ENCODE assay signal across 24 mouse cellular contexts in the genomic region with DNA sequence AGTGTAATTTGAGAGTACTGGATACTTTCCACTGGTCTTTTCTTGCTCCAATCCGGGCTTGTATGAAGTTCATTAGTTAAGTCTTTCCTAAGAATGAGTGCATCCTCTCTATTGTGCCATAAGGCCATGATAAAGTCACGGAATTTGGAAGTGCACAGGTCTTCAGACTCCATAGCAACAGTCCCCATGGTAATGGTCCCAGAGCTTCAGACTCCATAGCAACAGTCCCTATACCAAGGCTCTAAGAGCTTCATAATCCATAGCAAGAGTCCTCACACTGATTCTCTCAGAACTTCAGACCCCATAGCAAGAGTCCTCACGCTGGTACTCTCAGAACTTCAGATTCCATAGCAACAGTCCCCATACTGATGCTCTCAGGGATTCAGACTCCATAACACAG.
"Had no signal": no experiment of that assay in that cellular context is flagged by ENCODE, and none has a peak within 500 bp of the region (broad histone marks: within the 10 kb centered on the region; RNA-seq: fewer than 3 reads in every experiment).

No protein-coding gene starts in this region.

- H3K27me3 ChIP-seq: heart, embryonic 12.5 days; hindbrain, embryonic 12.5 days; hindbrain, embryonic 15.5 days; intestine, embryonic 15.5 days; limb, embryonic 12.5 days had no signal

- H3K4me1 ChIP-seq: heart, embryonic 10.5 days; heart, embryonic 12.5 days; hindbrain, embryonic 10.5 days; hindbrain, embryonic 12.5 days; intestine, embryonic 15.5 days; limb, embryonic 10.5 days; limb, embryonic 12.5 days had no signal

- H3K9me3 ChIP-seq: heart, embryonic 10.5 days; heart, embryonic 12.5 days; hindbrain, embryonic 10.5 days; hindbrain, embryonic 12.5 days; hindbrain, embryonic 15.5 days; intestine, embryonic 15.5 days; limb, embryonic 10.5 days; limb, embryonic 12.5 days had no signal

- DNase-seq: gastrocnemius, adult 2 months; gastrocnemius, postnatal 10 days; gastrocnemius, postnatal 25 days; heart, adult 18-20 months; heart, postnatal 10 days; heart, postnatal 4 days; kidney, adult 18-20 months; kidney, adult 8-10 months; kidney, postnatal 10 days; kidney, postnatal 25 days; kidney, postnatal 4 days; liver had no signal

- H3K9ac ChIP-seq: heart, embryonic 12.5 days; hindbrain, embryonic 12.5 days; hindbrain, embryonic 15.5 days; intestine, embryonic 15.5 days; limb, embryonic 12.5 days had no signal

- H3K36me3 ChIP-seq: heart, embryonic 10.5 days; heart, embryonic 12.5 days; hindbrain, embryonic 10.5 days; hindbrain, embryonic 12.5 days; hindbrain, embryonic 15.5 days; intestine, embryonic 15.5 days; limb, embryonic 10.5 days; limb, embryonic 12.5 days had no signal

- H3K4me3 ChIP-seq: gastrocnemius, adult 2 months; heart, embryonic 10.5 days; heart, embryonic 12.5 days; hindbrain, embryonic 10.5 days; hindbrain, embryonic 12.5 days; hindbrain, embryonic 15.5 days; intestine, embryonic 15.5 days; layer of hippocampus, adult 2 months; left cerebral cortex, adult 2 months; limb, embryonic 10.5 days; limb, embryonic 12.5 days had no signal

- ATAC-seq: inflammation-experienced regulatory T-cells, adult 6 months; intestine, embryonic 15.5 days; intestine, postnatal 0 days had no signal

- H3K27ac ChIP-seq: gastrocnemius, adult 2 months; heart, embryonic 10.5 days; hindbrain, embryonic 10.5 days; hindbrain, embryonic 12.5 days; hindbrain, embryonic 15.5 days; intestine, embryonic 15.5 days; layer of hippocampus, adult 2 months; left cerebral cortex, adult 2 months; limb, embryonic 10.5 days; limb, embryonic 12.5 days had no signal

- H3K4me2 ChIP-seq: heart, embryonic 12.5 days; hindbrain, embryonic 12.5 days; hindbrain, embryonic 15.5 days; intestine, embryonic 15.5 days; limb, embryonic 12.5 days had no signal
